Mouse (Mus musculus) T-helper 1 cell (primary cell): ENCODE measurements around the gene Gm17349.

Source experiments
- in situ Hi-C: fragments of 300-600 bp; cut with MboI, MseI; formaldehyde crosslinking; loops from one replicate; pipeline ENCODE4 v1.15.1; 2025; ENCODE audit warnings: high pct_unique_total_duplicates

The Gm17349 gene

DNA sequence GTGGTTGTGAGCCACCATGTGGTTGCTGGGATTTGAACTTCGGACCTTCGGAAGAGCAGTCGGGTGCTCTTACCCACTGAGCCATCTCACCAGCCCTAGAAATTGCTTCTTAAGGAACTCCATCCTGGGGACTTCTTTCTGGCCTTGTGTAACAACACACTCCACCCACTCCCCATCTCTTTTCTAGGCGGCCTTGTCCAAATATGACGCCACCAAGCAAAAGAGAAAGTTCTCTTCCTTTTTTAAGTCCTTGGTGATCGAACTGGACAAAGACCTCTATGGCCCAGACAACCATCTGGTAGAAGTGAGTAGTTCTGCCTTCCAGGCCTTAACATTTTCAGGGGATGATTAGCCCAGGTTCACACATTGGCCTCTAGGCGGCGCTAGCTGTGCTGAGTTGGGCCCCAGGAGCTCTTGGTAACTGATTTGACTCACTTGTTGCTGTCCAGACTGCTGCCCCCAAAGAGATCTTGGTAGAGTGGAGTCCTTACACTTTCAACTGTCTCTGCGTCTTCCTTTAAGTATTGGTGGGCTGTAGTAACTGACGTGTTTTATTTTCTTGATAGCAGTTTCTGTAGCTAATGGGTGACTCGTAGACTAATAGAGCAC, at the start of gene Gm17349:
TSS of gene Gm17349 (minus strand) at position 51 of the 609 bp plus-strand sequence.
- in situ Hi-C loops = no loop called here

DNA sequence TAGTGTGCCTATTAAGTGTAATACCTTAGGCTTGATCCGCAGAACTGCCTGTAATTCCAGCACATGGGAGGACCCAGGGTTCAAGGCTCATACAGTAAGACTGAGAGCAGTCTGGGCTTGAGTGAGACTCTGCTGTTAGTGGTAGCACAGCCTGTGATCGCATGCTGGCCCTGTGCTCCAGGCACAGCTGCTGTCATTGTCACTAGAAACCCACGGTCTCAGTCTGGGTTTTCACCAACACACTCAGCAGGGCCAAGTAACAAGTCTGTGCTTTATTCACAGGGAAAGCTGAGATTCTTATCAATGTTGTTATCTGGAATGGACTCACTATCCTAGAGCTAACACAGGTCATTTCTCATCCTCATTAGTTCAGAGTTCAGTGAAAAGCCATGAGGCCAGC, 48.9 kb upstream of the Gm17349 start:
- in situ Hi-C loops = no loop called here

DNA sequence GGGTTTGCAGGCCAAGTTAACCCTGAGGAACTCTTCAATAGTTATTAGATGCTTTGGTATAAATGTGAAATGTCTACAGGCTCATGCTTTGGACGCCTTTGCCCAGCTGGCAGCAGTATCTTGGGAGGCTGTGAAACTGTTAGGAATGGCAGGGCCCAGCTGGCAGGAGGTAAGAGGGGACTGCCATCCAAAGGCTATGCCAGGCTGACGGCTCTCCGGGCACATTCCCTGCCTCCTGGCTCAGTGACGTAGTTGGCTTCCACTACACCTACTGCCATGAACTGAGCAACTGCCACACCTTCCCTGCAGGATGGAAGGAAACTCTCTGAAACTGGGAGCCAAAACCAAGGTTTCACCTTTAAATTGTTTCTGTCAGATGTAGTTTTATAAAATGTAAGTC, 34.9 kb upstream of the Gm17349 start:
- in situ Hi-C loops = no loop called here

DNA sequence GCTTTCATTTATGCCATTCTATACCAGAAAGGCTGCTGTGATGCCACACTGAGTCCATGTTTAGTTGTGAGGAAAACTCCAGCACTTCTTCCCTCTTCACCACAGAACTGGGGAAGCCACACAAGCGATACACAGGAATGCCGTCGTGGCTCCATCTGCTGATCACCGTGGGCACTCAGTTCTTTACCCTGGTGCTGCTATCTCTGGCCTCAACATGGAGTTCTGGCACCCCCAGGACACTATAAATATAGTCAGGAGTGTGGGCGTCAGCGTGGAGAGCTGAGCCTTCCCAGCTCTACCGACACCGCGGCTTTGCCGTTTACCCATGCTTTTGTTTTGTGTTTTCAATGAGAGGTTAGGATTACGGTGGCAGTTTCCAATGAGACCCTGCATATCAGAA, 31.4 kb upstream of the Gm17349 start:
- in situ Hi-C loops = no loop called here

DNA sequence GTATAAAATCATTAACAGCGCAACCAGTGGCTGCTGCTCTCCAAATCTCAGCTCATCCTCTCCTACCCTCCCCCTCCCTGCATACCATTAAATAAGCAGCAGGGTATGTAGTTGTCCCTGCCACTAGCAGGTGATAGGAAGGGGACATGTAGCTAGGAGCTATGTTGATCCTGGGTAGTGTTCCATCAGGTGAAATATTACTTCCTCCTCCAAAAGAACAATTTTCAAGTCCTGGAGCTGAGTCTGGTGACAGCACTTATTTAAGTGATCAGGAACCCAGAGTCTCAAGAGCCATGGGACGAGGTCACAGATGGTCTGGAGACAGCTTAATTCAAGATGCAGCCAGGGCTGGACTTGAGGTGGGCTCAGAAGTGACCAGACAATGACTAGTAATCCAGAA, 30.3 kb upstream of the Gm17349 start:
- in situ Hi-C loops = no loop called here

DNA sequence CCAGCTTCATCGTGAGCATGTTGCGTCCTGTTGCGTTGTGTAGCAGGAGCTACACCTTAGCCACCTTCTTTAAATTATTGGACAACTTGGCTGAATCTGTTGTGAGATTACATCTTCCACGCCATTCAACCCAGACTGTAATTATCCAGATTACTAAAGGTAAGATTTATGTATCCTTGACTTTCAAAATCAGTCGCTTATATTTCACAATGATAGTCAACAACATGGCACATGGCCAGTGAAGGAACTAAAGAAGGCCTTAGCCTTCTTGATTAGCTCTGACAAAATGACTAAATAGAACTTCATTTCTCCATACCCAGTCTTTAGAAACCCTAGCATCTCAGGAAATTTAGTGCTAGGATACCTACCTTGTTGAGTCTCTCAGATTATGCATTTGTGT, 27.9 kb upstream of the Gm17349 start:
- in situ Hi-C loops = no loop called here

DNA sequence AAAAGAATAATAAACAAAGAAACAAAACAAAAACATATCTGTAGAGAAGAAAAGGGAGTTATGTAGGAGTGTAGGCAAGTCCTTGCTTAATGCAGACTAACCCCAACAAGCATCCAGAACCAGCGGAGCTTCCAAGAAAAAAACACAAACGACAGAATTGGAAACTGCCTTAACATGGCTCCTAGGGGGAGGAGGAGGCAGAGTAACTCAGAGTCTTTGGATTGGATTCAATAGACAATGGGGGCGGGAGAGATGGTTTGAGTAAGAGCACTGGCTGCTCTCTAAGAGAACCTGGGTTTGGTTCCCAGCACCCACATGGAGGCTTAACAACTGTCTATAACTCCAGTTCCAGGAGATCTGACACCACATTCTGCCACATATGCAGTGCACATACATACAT, 26.4 kb upstream of the Gm17349 start:
- in situ Hi-C loops = no loop called here

DNA sequence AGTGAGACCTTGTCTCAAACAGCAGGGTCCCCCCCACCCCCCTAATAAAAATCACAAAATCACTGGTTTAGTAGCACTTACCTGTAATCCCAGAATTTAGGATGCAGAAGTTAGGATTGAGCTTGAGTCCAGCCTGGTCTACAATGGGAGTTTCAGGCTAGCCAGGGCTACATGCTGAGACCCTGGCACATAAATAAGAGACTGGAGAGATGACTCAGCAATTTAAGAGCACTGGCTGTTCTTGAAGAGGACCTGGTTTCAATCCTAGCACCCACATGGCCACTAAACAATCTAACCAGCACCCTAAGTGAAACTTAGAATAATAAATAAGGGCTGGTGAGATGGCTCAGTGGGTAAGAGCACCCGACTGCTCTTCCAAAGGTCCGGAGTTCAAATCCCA, 25.9 kb upstream of the Gm17349 start:
- in situ Hi-C loops = no loop called here

DNA sequence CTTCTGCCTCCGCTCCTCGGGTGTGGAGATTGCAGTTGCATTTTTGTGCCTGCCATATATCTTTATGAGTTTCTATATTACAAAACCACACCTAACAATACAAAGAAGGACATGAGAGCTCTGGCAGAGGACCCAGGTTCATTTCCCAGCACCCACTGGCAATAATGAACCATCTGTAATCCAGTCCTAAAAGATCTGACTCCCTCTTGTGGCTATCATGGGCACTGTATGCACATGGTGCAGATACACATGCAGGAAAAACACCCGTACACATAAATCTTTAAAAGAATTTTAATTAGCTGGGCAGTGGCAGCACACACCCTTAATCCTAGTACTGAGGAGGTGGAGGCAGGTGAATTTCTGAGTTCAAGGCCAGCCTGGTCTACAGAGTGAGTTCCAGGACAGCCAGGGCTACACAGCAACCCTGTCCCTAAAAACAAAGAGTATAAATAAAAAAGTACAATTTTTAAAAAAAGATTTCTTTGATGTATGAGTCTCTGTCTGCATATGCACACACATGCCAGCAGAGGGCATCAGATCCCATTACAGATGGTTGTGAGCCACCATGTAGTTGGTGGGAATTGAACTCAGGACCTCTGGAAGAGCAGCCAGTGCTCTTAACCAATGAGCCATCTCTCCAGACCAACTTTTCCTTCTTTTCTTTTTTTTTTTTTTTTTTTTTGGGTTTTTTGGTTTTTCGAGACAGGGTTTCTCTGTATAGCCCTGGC, 23.9 kb upstream of the Gm17349 start:
- in situ Hi-C loops = loop anchor here (5.0 kb wide), 1 partner anchor 43 kb away; the partner anchor contains the start of gene Cers5

DNA sequence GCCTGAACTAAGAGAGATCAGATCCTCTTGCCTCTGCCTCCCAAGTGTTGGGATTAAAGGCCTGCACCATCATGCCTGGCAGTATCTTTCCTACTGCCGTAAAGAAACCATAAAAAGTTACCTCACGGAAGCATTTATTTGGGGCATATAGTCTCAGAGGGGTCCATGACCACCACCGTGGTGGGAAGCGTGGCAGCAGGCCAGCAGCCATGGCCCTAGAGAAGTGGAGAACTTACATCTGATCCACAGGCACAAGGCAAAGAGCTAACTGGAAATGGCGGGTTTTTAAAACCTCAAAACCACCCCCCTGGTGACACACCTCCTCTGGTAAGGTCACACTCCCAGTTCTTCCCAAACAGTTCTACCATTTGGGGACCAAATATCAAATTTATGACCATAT, 22.9 kb upstream of the Gm17349 start:
- in situ Hi-C loops = loop anchor here (5.0 kb wide), 1 partner anchor 44 kb away; the partner anchor contains the start of gene Cers5

DNA sequence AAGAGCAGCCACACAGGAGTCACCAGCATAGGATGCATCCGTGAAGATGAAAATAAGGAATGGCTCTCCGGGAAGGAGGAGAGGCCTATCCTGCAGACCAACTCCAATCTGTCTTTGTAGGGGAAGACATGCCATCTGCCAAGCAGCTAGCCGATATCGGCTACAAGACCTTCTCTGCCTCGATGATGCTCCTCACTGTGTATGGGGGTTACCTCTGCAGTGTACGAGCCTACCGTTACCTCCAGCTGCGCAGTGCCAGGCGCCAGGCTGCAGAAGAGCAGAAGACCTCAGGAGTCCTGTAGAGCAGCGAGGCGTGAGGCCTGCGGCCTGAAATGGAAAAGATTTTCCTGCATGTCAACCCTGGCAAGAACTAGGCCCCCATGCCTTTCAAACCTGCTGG, 22.2 kb upstream of the Gm17349 start:
- in situ Hi-C loops = loop anchor here (5.0 kb wide), 1 partner anchor 45 kb away; the partner anchor contains the start of gene Cers5

DNA sequence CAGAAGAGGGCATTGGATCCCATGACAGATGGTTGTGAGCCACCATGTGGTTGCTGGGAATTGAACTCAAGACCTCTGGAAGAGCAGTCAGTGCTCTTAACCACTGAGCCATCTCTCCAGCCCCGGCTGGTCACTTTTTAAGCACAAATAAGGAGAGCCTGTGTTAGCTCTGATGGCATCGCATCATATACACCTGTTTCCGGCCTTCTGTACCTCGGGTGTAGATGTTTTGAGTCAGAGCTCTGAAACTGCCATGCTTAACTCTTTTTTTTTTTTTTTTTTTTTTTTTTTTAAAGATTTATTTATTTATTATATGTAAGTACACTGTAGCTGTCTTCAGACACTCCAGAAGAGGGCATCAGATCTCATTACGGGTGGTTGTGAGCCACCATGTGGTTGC, 21.7 kb upstream of the Gm17349 start:
- in situ Hi-C loops = loop anchor here (5.0 kb wide), 1 partner anchor 45 kb away; the partner anchor contains the start of gene Cers5

DNA sequence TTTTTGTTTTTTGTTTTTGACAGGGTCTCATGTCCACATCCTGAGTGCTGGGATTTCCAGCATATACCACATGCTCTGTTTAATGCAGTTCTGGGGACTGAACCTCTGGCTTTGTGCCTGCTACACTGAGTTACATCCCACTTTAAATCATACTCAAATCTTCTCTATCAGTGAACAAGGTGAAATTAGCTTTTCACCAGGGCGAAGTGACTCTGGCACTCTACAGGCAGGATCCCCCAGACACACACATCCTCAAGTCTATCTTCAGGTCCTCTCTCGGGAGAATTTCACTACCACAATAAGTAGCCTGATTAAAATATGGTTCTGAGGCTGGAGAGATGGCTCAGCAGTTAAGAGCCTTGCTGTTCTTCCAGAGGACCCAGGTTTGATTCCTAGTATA, 21.3 kb upstream of the Gm17349 start:
- in situ Hi-C loops = loop anchor here (5.0 kb wide), 1 partner anchor 46 kb away; the partner anchor contains the start of gene Cers5

DNA sequence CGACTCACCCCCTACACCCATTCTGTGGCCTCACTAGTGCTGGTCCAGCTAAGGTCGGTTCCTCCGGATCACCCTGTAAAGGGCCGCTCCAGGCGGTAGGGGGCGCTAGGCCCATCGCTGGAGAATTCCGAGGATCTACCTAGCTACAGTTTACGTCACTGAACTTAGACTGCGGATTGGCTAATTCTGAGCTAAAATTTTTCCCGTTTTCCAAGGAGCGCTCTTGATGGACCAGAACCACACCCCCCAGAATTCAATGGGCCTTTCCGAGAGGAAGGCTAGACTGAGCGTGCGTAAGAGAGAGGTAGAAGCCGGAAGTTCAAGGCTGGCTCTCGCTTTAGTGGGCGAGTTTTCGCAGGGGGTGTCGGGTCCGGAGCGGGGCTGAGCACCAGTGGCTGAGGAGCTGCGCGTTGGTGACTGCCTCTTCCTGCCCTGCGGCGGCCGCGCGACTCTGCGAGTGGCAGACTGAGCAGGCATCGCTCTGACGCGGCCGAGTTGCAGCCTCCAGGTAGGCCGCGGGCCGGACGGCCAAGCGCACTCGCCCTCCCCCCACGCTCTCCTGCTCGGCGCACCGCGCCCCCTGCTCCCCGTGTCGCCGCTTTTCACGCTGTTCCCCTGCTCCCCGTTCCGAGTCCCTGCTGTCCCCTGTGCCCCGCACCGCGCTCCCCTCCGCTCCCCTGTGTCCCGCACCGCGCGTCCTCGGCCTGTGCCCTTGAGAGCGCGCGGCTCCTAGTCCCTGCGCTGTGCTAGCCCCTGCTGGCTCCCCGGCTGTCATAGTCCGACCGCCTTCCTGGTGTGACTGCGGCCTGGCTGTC, 20.3 kb upstream of the Gm17349 start, which contains the start of gene Cox14:
TSS of gene Cox14 (plus strand) at position 278 of the 815 bp plus-strand sequence.
- in situ Hi-C loops = loop anchor here (5.0 kb wide), 1 partner anchor 47 kb away; the partner anchor contains the start of gene Cers5

DNA sequence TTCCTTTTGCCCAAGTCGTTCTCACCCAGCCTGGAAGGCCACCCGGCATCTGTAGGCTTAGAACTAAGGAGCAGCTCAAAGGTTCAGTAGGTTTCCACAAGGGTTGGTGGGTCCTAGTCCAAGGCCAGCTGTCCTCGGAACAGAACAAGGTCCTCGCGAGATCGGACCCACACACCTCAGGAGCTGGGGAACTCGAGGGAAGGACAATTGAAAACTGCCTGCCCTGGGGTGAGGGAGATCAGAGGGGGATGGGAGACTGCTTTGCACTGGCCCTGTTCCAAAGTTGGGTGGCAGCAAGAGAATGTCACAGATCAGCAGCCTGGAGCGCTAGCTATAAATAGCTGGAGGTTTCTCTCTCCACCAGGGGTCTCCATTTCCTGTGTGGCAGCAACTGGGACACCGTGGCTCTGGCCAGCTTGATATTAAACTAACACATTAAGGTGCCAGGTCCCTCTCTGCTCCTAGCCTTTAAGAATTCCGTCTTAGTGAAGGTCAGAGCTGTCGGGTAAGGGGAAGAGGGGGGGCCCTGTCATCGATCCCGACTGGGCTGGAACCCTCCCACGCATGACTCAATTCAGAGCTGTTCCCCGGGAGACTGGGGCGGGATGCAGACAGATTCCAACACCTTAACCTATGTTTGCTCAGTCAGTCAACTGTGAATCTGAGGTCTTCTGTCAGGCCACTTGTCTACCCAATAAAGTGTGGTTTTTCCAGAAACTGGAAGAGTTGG, 19.2 kb upstream of the Gm17349 start:
- in situ Hi-C loops = loop anchor here (5.0 kb wide), 1 partner anchor 48 kb away; the partner anchor contains the start of gene Cers5

DNA sequence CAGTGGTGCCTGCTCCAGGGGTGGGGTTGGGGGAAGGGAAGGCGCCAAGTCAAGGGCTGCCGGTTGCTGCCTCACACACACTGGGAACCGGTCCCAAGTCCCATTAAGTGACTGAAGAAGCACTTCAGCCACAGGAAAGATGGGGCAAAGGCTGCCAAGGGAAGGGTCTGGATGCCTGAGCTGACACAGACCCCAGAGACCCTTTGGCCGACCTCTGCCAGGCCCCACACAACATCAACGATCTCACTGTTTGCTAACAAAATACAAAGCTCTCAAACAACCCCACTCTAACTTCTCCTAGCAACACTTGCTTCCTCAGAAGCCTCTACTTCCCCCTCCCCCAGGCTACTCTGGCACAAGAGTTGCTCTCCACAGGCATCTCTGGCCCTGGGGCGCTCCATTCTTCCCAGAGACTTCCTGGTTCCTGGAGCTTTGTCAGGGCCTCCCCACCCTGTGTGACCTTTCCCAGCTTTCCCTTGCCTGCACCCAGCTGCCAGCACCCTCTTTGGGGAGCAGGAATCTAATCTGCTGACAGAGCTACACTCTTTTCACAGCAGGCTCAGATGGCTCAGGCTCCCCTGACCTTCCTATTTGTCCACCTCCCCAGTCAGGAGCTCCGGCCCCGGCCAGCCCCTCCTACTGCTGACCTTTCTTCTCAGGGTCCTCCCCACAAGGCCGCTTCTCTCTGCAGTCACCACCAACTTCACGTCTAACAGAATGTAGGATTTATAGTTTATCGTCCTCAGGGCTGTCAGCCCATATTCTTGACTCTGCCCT, 18.4 kb upstream of the Gm17349 start:
- in situ Hi-C loops = no loop called here

DNA sequence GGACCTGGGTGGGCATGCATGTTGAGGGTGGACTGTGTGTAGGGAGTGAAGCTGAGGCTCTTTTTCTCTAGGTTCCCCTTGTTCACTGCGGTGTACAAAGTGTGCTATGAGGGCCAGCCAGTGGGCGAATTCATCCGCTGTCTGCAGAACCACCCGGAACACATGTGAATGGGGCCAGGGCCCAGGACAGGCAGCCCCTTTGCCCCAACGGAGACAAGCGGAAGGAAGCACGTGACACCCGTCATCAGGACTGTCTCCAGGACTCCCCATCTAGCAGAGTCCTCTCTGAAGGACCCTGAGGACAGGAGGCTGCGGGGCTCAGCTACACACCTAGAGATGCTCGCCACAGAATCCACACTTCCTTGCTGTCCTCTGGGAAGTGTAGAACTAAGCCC, 17.8 kb upstream of the Gm17349 start:
- in situ Hi-C loops = no loop called here

DNA sequence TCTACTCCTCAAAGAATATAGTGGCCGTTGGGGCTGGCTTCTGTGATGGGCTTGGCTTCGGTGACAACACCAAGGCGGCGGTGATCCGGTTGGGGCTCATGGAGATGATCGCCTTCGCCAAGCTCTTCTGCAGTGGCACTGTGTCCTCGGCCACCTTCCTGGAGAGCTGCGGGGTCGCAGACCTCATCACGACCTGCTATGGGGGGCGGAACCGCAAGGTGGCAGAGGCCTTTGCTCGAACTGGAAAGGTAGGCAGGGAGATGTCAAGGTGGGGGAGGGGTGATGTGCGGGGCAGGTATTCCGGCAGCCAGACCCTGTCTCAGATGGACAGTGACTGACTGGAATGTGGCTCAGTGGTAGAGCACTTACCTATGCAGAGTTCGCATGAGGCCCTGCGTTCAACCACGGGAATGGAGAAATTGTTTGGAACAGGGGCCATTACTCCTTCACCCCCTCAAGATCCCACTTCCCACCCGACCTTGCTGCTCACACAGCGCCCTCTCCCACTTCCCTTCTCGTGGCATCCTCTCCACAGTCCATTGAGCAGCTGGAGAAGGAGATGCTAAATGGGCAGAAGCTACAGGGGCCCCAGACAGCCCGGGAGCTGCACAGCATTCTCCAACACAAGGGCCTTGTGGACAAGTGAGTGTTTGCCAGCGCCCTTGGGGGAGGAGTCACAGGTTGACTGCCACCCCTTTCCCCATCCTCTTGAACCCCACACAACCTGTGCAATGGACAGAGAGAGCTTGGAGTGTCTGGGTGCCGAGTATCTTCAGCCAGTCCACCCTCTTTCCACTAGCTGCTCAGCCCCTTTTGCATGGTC, 16.8 kb upstream of the Gm17349 start:
- in situ Hi-C loops = no loop called here

DNA sequence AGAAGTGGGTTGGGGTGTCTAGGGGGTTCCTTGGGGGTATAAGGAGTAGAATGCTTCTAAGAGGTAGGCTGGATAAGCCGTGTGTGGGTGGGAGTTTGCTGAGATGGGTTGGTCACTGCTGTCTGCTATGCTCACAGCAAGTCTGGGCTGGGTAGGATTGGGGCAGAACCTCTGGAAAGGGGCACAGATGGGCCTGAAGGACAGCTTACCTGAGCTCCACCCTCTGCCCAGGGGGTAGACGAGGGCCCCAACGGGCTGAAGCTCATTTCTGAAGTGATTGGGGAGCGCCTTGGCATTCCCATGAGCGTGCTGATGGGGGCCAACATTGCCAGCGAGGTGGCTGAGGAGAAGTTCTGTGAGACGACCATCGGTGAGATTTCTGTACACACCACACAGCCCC, 14.6 kb upstream of the Gm17349 start:
- in situ Hi-C loops = no loop called here
